Mouse (Mus musculus) right cerebral cortex, postnatal 10 days (tissue): Measurements from ENCODE around the gene Agap1.
A peak's percentile ranks its signal among the peaks of the same experiment; 100 is the strongest.

ENCODE experiments used
- DNase-seq, 2 experiments: peaks; one replicate each; pipeline ENCODE4 v3.0.0; 2021; ENCODE audit warnings: low spot score in 2 of 2

Agap1 gene

GRCm38 (mm10) chr1:89848356-89849039 is 393.9 kb downstream of the Agap1 start:
- no peak for DNase-seq

GRCm38 (mm10) chr1:89849151-89849860 is 394.7 kb downstream of the Agap1 start:
- peak in 1 of 2 experiments; percentile 37 for DNase-seq

GRCm38 (mm10) chr1:89849861-89850230 is 395.2 kb downstream of the Agap1 start:
- peak; percentile 67 to 74 for DNase-seq

DNA sequence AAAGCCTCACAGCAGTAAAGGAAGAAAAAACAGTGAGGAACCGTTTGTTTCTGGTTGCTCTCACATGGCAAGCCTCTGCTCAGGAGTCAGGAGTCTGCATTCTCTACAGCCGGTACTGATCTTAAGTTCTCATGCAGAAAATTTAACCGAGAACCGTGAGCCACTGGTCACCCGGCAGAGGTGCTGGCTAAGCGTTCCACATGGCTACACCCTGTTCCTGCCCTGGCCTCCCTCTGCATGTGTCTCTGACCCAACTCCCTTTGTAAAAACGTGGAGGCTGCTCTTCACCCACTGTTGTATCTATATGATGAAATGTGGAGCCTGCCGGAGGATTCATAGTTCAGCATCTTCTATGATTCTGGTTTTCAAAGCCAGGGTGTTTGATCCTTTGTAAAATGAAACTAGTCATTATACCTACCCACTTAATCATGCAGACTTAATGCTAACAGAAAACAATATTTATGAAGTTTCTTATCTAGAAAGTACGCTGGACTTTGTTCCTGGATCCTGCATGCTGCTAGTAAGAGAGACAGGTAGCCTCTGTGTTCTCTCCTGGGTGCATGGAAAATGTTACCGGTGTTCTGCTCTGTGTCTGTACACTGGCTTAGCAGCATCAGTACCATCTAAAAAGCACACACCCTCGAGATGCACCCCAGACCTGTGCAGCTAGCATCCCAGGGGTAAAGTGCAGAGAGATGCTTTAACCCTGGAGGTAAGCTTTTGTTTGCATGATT is 396.2 kb downstream of the Agap1 start:
- no peak for DNase-seq

GRCm38 (mm10) chr1:89859182-89859581 is 404.6 kb downstream of the Agap1 start:
- DNase-seq = peak in 1 of 2 experiments; percentile 44

DNA sequence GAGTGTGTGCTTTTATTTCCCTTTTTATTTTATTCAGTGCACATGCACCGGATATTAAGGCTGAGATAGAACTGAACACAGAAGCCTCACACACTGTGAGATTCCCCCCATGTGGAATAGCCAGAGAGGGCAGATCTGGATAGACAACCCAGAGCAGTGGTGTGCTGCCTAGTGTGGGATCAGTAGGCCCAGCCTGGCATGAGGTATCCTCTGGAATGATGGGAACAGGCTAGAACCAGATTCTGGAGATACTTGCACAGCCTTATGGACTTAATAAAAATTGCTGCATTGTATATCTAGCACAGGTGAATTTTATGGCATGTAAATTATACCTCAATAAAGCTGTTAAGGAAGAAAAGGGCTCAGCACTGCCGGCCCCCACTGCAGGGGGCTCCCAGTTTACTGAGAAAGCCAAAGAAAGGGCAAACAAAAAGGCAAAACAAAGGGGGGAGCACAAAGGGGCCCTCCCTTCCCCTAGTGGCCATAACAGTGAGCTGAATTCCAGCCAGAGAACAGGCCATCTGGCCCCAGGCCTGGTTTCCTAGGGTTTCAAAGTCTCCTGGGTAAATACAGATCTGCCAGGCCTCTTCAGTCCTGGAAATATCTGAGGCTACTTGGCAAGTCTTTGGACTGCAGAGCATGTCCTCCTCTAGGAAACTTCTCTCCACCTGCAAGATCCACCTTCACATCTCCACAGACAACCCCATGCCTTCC is 405.6 kb downstream of the Agap1 start:
- no peak for DNase-seq

DNA sequence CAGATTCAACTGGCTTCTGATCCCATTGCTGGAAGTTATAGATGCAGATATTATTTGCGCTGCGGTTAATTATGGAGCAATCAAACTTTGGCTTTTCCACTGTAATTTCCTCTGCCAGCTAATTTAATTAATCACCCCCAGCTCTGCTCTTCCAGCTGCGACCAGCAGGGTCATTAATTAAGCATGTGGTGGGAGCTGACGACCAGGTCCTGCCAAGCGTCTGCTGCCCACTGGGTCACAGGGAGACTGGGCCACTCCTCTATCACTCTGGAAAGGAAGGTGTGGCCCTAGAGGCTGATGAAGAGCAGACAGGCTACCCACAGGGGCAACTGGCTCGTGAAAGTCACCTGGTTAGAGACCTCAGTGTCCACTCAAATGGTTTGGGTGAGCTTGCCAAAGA is 411.2 kb downstream of the Agap1 start:
- no peak for DNase-seq

GRCm38 (mm10) chr1:89867847-89868246 is 413.2 kb downstream of the Agap1 start:
- DNase-seq = no peak

GRCm38 (mm10) chr1:89870134-89870905 is 415.7 kb downstream of the Agap1 start:
- DNase-seq = no peak

DNA sequence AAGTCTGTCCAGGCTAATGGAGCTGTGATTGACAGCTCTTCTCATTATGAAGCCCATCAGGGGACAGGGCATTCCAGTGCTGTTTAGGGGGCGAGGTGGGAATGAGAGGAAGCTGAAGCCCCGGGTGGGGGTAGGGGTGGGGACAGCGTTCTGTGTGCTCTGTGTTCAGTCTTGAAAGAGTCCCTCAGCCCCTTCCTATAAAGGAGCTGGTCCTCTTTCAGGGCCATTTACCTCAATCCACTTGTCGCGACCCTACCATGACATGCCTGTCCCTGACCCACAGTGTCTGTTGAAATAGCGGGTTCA is 416.3 kb downstream of the Agap1 start:
- DNase-seq = no peak

GRCm38 (mm10) chr1:89876346-89877072 is 421.9 kb downstream of the Agap1 start:
- no peak for DNase-seq

DNA sequence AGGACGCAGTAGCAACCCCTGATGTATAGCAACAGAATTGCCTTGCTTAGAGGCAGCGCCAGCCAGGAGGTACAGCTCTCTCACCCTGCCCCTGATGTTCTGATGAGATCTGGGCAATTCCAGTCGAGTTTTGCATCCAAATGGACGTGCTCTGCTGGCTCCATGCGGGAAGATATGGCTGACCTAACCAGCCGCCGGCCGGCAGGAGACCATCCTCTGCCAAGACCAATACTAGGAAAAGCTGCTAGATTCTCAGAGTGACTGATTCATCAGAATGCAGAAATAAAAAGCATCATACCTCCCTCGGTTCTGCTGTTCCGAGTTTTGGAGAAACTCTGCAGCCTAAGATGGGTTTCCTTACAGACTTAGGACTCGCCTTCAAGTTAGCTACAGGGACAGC is 423.9 kb downstream of the Agap1 start:
- DNase-seq = no peak

DNA sequence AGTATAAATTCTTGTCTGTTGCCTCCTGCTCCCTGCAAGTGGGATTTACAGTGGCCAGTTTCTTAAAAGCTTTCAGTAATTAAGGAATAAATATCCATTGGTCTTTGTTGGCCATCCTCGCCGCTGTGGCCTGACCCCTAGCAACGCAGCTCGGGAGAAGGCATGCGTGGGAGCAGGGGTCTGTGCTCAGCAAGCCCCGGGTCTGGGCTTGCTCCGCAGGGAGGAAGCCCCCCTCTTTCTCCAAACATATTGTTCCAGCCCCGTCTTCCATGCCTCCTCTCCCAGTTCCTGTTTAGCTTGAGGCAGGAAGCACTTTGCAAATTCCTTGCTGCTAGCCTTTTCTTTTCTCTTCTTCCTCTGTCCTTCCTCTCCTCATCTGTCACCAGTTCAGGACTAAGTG is 425.6 kb downstream of the Agap1 start:
- no peak for DNase-seq

DNA sequence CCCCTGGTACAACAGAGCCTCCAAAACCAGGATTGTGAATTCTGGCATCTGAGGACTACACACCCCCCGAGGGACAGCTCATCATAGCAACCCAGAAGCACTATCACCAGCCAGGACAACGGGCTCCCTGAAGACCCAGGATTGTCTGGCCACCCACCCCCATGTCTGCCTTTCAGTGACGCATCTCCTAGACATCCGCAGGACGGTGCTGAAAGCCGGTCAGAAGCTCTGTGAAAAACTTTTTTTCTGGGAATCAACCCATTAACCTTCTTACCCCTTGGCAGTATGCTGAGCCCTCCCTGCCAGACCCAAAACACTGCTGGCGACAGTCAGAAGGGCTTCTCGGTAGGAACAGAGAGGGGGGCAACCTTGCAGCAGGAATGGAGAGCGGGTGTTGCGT is 426.2 kb downstream of the Agap1 start:
- no peak for DNase-seq

DNA sequence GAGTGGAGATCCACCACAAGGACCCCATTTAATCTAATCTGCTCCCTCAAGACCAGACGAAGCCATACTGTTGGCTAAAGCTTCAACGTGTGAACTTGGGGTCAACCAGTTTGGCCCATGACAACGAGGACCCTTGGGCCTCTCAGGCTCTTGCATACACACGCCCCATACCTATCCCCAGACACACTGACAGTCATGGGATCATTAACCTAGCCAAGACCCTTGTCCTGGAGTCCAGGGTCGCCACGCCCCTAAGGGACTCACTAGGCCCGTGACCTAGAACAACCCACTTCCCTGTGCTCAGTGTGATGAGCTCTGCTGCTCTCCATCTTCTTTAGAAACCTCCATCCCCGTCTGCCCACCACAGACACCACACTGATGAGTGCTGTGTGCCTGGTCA is 429.7 kb downstream of the Agap1 start:
- DNase-seq = no peak

- no peak for DNase-seq
Measured at GRCm38 (mm10) chr1:89885696-89886095, 431.1 kb downstream of the Agap1 start.

GRCm38 (mm10) chr1:89891400-89891799 is 436.8 kb downstream of the Agap1 start:
- DNase-seq = no peak

- no peak for DNase-seq
Measured at GRCm38 (mm10) chr1:89892281-89892680, 437.7 kb downstream of the Agap1 start.

GRCm38 (mm10) chr1:89895801-89896200 is 441.2 kb downstream of the Agap1 start:
- DNase-seq = no peak

- no peak for DNase-seq
Measured at GRCm38 (mm10) chr1:89899036-89899435, 444.4 kb downstream of the Agap1 start.
